Mouse (Mus musculus) adrenal gland, postnatal 4 days (tissue): ENCODE data around the gene Tubb2a. TPM values are rescaled to one million over a fixed set of nuclear protein-coding genes. Genes with fewer than 3 reads are reported as not detected.
"Not testable (repeated sequence)": the region's sequence is repeated elsewhere in the genome, so short reads cannot be mapped to it uniquely, and the experiment has no call there.

Source experiments
- DNase-seq, 2 experiments: peaks; one replicate each; pipeline ENCODE4 v3.0.0; 2021 to 2022; ENCODE audit warnings: low spot score in 2 of 2, mixed read lengths in 2 of 2
- total RNA-seq, 2 experiments: library from RNA; stranded (reverse); gene quantifications; 2 replicates each; pipeline ENCODE4 v1.2.3; 2021

Gene Tubb2a
- total RNA-seq, 2 experiments from 2014 or later: 98.3 to 122 TPM

GRCm38 (mm10) chr13:34095542-34096435, 18.0 kb upstream of the Tubb2a start:
- no peak for DNase-seq

GRCm38 (mm10) chr13:34089358-34089757, 11.6 kb upstream of the Tubb2a start:
- no peak for DNase-seq

GRCm38 (mm10) chr13:34088871-34089288, 11.1 kb upstream of the Tubb2a start:
- no peak for DNase-seq

GRCm38 (mm10) chr13:34088201-34088649, 10.4 kb upstream of the Tubb2a start:
- not testable (repeated sequence) for DNase-seq

GRCm38 (mm10) chr13:34087052-34087812, 9.4 kb upstream of the Tubb2a start:
- DNase-seq: no peak

GRCm38 (mm10) chr13:34084026-34084750, 6.4 kb upstream of the Tubb2a start:
- DNase-seq: no peak

- DNase-seq: no peak
Observed at GRCm38 (mm10) chr13:34081926-34082325, 4.1 kb upstream of the Tubb2a start.

GRCm38 (mm10) chr13:34079801-34080200, 2.0 kb upstream of the Tubb2a start:
- DNase-seq: no peak

- DNase-seq: no peak
Observed at GRCm38 (mm10) chr13:34078500-34079280, 883 bp upstream of the Tubb2a start.

GRCm38 (mm10) chr13:34076561-34077491, 981 bp downstream of the Tubb2a start:
- DNase-seq: no peak

GRCm38 (mm10) chr13:34075893-34076292, 1.9 kb downstream of the Tubb2a start:
- DNase-seq: not testable (repeated sequence)

GRCm38 (mm10) chr13:34074441-34074840, 3.4 kb downstream of the Tubb2a start:
- DNase-seq: not testable (repeated sequence)

GRCm38 (mm10) chr13:34072847-34073246, 5.0 kb downstream of the Tubb2a start:
- DNase-seq: no peak

- no peak for DNase-seq
Observed at GRCm38 (mm10) chr13:34071836-34072235, 6.0 kb downstream of the Tubb2a start.

- no peak for DNase-seq
Observed at GRCm38 (mm10) chr13:34070296-34070695, 7.5 kb downstream of the Tubb2a start.

GRCm38 (mm10) chr13:34066351-34066750, 11.5 kb downstream of the Tubb2a start:
- DNase-seq: no peak

GRCm38 (mm10) chr13:34062466-34062865, 15.3 kb downstream of the Tubb2a start:
- DNase-seq: no peak

- no peak for DNase-seq
Observed at GRCm38 (mm10) chr13:34060061-34060460, 17.7 kb downstream of the Tubb2a start.

GRCm38 (mm10) chr13:34057252-34057651, 20.6 kb downstream of the Tubb2a start:
- DNase-seq: no peak
